ENCODE assay signal across 27 mouse cellular contexts in the genomic region with DNA sequence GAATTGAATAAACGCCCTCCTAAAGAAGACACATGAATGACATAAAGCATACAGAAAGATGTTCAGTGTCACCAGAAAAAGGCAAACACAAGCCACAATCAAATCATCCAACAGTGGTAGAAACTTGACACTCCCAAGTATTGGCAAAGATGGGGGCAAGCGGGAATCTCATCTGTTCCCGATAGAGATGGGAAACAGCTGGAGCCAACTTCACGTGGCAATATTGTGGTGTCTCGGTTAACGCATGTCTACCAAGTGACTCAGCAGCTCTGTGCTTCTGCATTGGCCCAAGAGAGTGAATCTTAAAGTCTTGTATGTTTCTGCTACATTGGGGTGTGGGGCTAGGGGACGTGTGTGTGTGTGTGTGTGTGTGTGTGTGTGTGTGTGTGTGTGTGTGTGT.
DNase-seq lines count a peak whose midpoint lies in the region; ATAC-seq and TF ChIP-seq lines count a peak whose summit lies in the region.
"Had no signal": no experiment of that assay in that cellular context is flagged by ENCODE, and none has a peak within 500 bp of the region (broad histone marks: within the 10 kb centered on the region; RNA-seq: fewer than 3 reads in every experiment).

No protein-coding gene starts in this region.

- H3K36me3 ChIP-seq in embryonic facial prominence, embryonic 14.5 days (ENCODE audit: control insufficient read depth, insufficient read depth, low read length) = no peaks in the 10 kb centered on the region
- H3K36me3 ChIP-seq in lung, postnatal 0 days (ENCODE audit: insufficient read depth, low read length) = no peaks in the 10 kb centered on the region
- no peaks in the 10 kb centered on the region for H3K36me3 ChIP-seq in midbrain, embryonic 11.5 days (ENCODE audit: control insufficient read depth, insufficient read depth, low read length)
- H3K36me3 ChIP-seq in liver, embryonic 12.5 days = no peaks in the 10 kb centered on the region
- H3K36me3 ChIP-seq: hindbrain, embryonic 10.5 days; kidney, embryonic 15.5 days; limb, embryonic 10.5 days; limb, embryonic 15.5 days; liver, embryonic 15.5 days; midbrain, embryonic 15.5 days; stomach, embryonic 15.5 days had no signal

- H3K9ac ChIP-seq in embryonic facial prominence, embryonic 14.5 days (ENCODE audit: low read depth, low read length) = no peak overlapping the region
- H3K9ac ChIP-seq in lung, postnatal 0 days (replicated peaks; ENCODE audit: low read depth) = no peak overlapping the region
- no peak overlapping the region for H3K9ac ChIP-seq in midbrain, embryonic 11.5 days (ENCODE audit: low read length)
- H3K9ac ChIP-seq in liver, embryonic 12.5 days = no peak overlapping the region
- H3K9ac ChIP-seq: kidney, embryonic 15.5 days; limb, embryonic 15.5 days; liver, embryonic 15.5 days; midbrain, embryonic 15.5 days; stomach, embryonic 15.5 days had no signal

- 54% methylated on average over 7 of the region's 7 CpGs for WGBS in lung, adult 2 months
- WGBS in embryonic facial prominence, embryonic 14.5 days = 58% methylated on average over 7 of the region's 7 CpGs
- 52% methylated on average over 7 of the region's 7 CpGs for WGBS in lung, postnatal 0 days
- WGBS in midbrain, embryonic 11.5 days = 93% methylated on average over 7 of the region's 7 CpGs
- WGBS in liver, embryonic 12.5 days (ENCODE audit: insufficient replicate concordance) = 56% methylated on average over 7 of the region's 7 CpGs

- H3K4me3 ChIP-seq in lung, adult 2 months (replicated peaks; ENCODE audit: extremely low read depth, low read depth, low read length) = no peak overlapping the region
- no peak overlapping the region for H3K4me3 ChIP-seq in embryonic facial prominence, embryonic 14.5 days (ENCODE audit: low read depth, low read length)
- H3K4me3 ChIP-seq in lung, postnatal 0 days (ENCODE audit: low read depth, low read length) = no peak overlapping the region
- no peak overlapping the region for H3K4me3 ChIP-seq in midbrain, embryonic 11.5 days (ENCODE audit: low read depth, low read length)
- no peak overlapping the region for H3K4me3 ChIP-seq in liver, embryonic 12.5 days
- H3K4me3 ChIP-seq: hindbrain, embryonic 10.5 days; kidney, embryonic 15.5 days; layer of hippocampus, adult 2 months; limb, embryonic 10.5 days; limb, embryonic 15.5 days; liver, embryonic 15.5 days; midbrain, embryonic 15.5 days; stomach, embryonic 15.5 days had no signal

- H3K9me3 ChIP-seq in embryonic facial prominence, embryonic 14.5 days (ENCODE audit: control insufficient read depth, low read length) = no peaks in the 10 kb centered on the region
- no peaks in the 10 kb centered on the region for H3K9me3 ChIP-seq in lung, postnatal 0 days (ENCODE audit: low read length)
- no peaks in the 10 kb centered on the region for H3K9me3 ChIP-seq in midbrain, embryonic 11.5 days (ENCODE audit: control insufficient read depth, low read length)
- no peaks in the 10 kb centered on the region for H3K9me3 ChIP-seq in liver, embryonic 12.5 days (replicated peaks)
- H3K9me3 ChIP-seq: hindbrain, embryonic 10.5 days; kidney, embryonic 15.5 days; limb, embryonic 10.5 days; limb, embryonic 15.5 days; liver, embryonic 15.5 days; midbrain, embryonic 15.5 days; stomach, embryonic 15.5 days had no signal

- no peak for TF ChIP-seq EP300 in lung, postnatal 0 days (IDR thresholded peaks at IDR 0.05)

- H3K27me3 ChIP-seq in embryonic facial prominence, embryonic 14.5 days (replicated peaks; ENCODE audit: control insufficient read depth, insufficient read depth, low read length) = no peaks in the 10 kb centered on the region
- H3K27me3 ChIP-seq in lung, postnatal 0 days (replicated peaks; ENCODE audit: insufficient read depth, low read length) = no peaks in the 10 kb centered on the region
- no peaks in the 10 kb centered on the region for H3K27me3 ChIP-seq in midbrain, embryonic 11.5 days (ENCODE audit: control insufficient read depth, insufficient read depth, low read length)
- no peaks in the 10 kb centered on the region; the same call in 1 of the 2 replicates for H3K27me3 ChIP-seq in liver, embryonic 12.5 days (replicated peaks)
- H3K27me3 ChIP-seq: kidney, embryonic 15.5 days; limb, embryonic 15.5 days; liver, embryonic 15.5 days; midbrain, embryonic 15.5 days; stomach, embryonic 15.5 days had no signal

- H3K4me1 ChIP-seq in lung, adult 2 months (ENCODE audit: control insufficient read depth, insufficient read depth, low read length) = peaks cover 8% of the 10 kb centered on the region
- no peaks in the 10 kb centered on the region for H3K4me1 ChIP-seq in embryonic facial prominence, embryonic 14.5 days (ENCODE audit: control insufficient read depth, insufficient read depth, low read length)
- H3K4me1 ChIP-seq in lung, postnatal 0 days (ENCODE audit: insufficient read depth, low read depth, low read length) = no peaks in the 10 kb centered on the region; the same call in 1 of the 2 replicates
- no peaks in the 10 kb centered on the region for H3K4me1 ChIP-seq in midbrain, embryonic 11.5 days (ENCODE audit: control insufficient read depth, insufficient read depth, low read length)
- peaks cover 6% of the 10 kb centered on the region; the same call in 1 of the 2 replicates for H3K4me1 ChIP-seq in liver, embryonic 12.5 days
- H3K4me1 ChIP-seq: hindbrain, embryonic 10.5 days; kidney, embryonic 15.5 days; limb, embryonic 10.5 days; limb, embryonic 15.5 days; liver, embryonic 15.5 days; midbrain, embryonic 15.5 days; stomach, embryonic 15.5 days had no signal

- peak; percentile 14 to 43 for DNase-seq in lung, adult 18-20 months
- no peak for DNase-seq in lung, adult 2 months
- DNase-seq in embryonic facial prominence, embryonic 14.5 days (ENCODE audit: low spot score) = peak; percentile 65
- DNase-seq in lung, postnatal 0 days (ENCODE audit: low spot score) = peak; percentile 58
- DNase-seq in lung, postnatal 4 days = peak; percentile 15 to 31
- DNase-seq in midbrain, embryonic 11.5 days (ENCODE audit: low spot score, missing footprints) = no peak
- DNase-seq in layer of hippocampus, postnatal 25 days (ENCODE audit: extremely low spot score in 1 of 2, low spot score in 1 of 2) = no peak
- DNase-seq: adrenal gland, postnatal 10 days; cerebellum, adult 11 months; cerebellum, postnatal 10 days; gastrocnemius, postnatal 10 days; heart, postnatal 14 days; kidney, adult 18-20 months; kidney, postnatal 36 days; layer of hippocampus, postnatal 36 days; right cerebral cortex, postnatal 25 days had no signal

- H3K27ac ChIP-seq in embryonic facial prominence, embryonic 14.5 days (replicated peaks; ENCODE audit: low read depth, low read length) = no peak overlapping the region
- H3K27ac ChIP-seq in lung, postnatal 0 days (ENCODE audit: low read length) = no peak overlapping the region
- no peak overlapping the region for H3K27ac ChIP-seq in midbrain, embryonic 11.5 days (ENCODE audit: low read depth, low read length)
- H3K27ac ChIP-seq in liver, embryonic 12.5 days = no peak overlapping the region
- H3K27ac ChIP-seq: hindbrain, embryonic 10.5 days; kidney, embryonic 15.5 days; layer of hippocampus, adult 2 months; limb, embryonic 10.5 days; limb, embryonic 15.5 days; liver, embryonic 15.5 days; midbrain, embryonic 15.5 days; stomach, embryonic 15.5 days had no signal

- no peak for TF ChIP-seq CTCF in lung, adult 2 months (IDR thresholded peaks at IDR 0.05; ENCODE audit: insufficient read depth, low read length)
- TF ChIP-seq CTCF in lung, postnatal 0 days (IDR thresholded peaks at IDR 0.05) = no peak

- ATAC-seq in embryonic facial prominence, embryonic 14.5 days (ENCODE audit: low read depth) = no peak
- ATAC-seq in lung, postnatal 0 days = peak; percentile 65
- no peak for ATAC-seq in midbrain, embryonic 11.5 days (ENCODE audit: low FRiP score)
- no peak for ATAC-seq in liver, embryonic 12.5 days
- ATAC-seq: activated CD4-positive, CD25-positive, alpha-beta regulatory T cell, adult 4 months; hindbrain, embryonic 16.5 days; midbrain, embryonic 15.5 days had no signal

- no peak for TF ChIP-seq POLR2A in lung, adult 2 months (IDR thresholded peaks at IDR 0.05; ENCODE audit: borderline replicate concordance, extremely low read depth, low read depth, low read length)

- no peak overlapping the region for H3K4me2 ChIP-seq in embryonic facial prominence, embryonic 14.5 days (ENCODE audit: low read depth, low read length)
- H3K4me2 ChIP-seq in lung, postnatal 0 days (replicated peaks; ENCODE audit: low read depth, low read length) = no peak overlapping the region
- H3K4me2 ChIP-seq in midbrain, embryonic 11.5 days = no peak overlapping the region
- no peak overlapping the region for H3K4me2 ChIP-seq in liver, embryonic 12.5 days
- H3K4me2 ChIP-seq: kidney, embryonic 15.5 days; limb, embryonic 15.5 days; liver, embryonic 15.5 days; midbrain, embryonic 15.5 days; stomach, embryonic 15.5 days had no signal

Comparison
In these comparisons a context has a peak if more than half of its experiments do, and no peak if none do; other contexts are left out.
1. DNase-seq: peak in lung, adult 18-20 months (2 of 2), embryonic facial prominence, embryonic 14.5 days (single experiment), lung, postnatal 0 days (single experiment) and lung, postnatal 4 days (2 of 2); none in lung, adult 2 months (single experiment), midbrain, embryonic 11.5 days (single experiment) and layer of hippocampus, postnatal 25 days (0 of 2).